Mouse (Mus musculus): ENCODE measurements at regions not wholly inside any gene's neighbourhood (a gene's known extent, or its start where the extent isn't known, plus 50 kb on each side); places are given as distances from the start of the nearest gene placed in this dataset.

DNA sequence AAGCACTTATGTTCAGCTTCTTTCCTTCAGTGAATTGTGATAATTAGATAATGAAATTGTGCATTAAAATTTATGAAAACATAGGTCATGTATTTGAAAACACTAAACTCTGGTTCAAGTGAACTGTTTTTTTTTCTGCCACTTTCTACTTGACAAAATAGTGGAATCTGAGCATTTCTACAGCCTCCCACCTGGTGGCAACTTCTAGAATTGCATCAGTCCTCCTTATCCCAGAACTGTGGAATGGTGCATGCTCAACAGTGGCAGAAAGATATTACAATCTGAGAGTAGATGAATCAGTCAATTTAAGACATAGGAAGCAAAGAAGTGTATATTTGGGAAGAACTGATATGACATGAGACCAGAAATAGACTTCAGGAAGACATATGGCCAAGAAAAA is 84.1 kb upstream of the Gm28269 start:
- no peak for DNase-seq (ENCODE audit: low spot score)
- Histone ChIP-seq H3K4me3 (ENCODE audit: low read depth, low read length) (no peak overlapping the region), H3K9ac (replicated peaks; ENCODE audit: low read depth, low read length) (no peak overlapping the region), H3K4me1 (ENCODE audit: control insufficient read depth, insufficient read depth) (no peaks in the 10 kb centered on the region), H3K27me3 (ENCODE audit: control insufficient read depth, insufficient read depth, low read length) (no peaks in the 10 kb centered on the region), H3K9me3 (replicated peaks; ENCODE audit: control insufficient read depth, low read length) (no peaks in the 10 kb centered on the region), H3K36me3 (replicated peaks; ENCODE audit: control insufficient read depth, insufficient read depth, low read length) (no peaks in the 10 kb centered on the region), H3K27ac (ENCODE audit: low read depth) (no peak overlapping the region), H3K4me2 (ENCODE audit: low read depth, low read length) (no peak overlapping the region)
- TF ChIP-seq CTCF (IDR thresholded peaks at IDR 0.05; ENCODE audit: low read depth) = peak; percentile 34
- no peak for TF ChIP-seq EP300 (IDR thresholded peaks at IDR 0.05; ENCODE audit: low read depth)
- no peak for ATAC-seq (ENCODE audit: insufficient read depth, low read depth)

GRCm38 (mm10) chrX:21809212-21809611 is 64.3 kb upstream of the Gm28269 start:
- DNase-seq (ENCODE audit: low spot score) (no peak), ATAC-seq (ENCODE audit: insufficient read depth, low read depth) (no peak)
- no peak overlapping the region for H3K9ac ChIP-seq (replicated peaks; ENCODE audit: low read depth, low read length)
- H3K4me2 ChIP-seq (ENCODE audit: low read depth, low read length) = no peak overlapping the region
- H3K9me3 ChIP-seq (replicated peaks; ENCODE audit: control insufficient read depth, low read length) = no peaks in the 10 kb centered on the region
- no peaks in the 10 kb centered on the region for H3K4me1 ChIP-seq (ENCODE audit: control insufficient read depth, insufficient read depth)
- no peaks in the 10 kb centered on the region for H3K36me3 ChIP-seq (replicated peaks; ENCODE audit: control insufficient read depth, insufficient read depth, low read length)
- TF ChIP-seq CTCF (IDR thresholded peaks at IDR 0.05; ENCODE audit: low read depth) = no peak
- TF ChIP-seq EP300 (IDR thresholded peaks at IDR 0.05; ENCODE audit: low read depth) = no peak
- H3K27ac ChIP-seq (ENCODE audit: low read depth) = no peak overlapping the region
- no peaks in the 10 kb centered on the region for H3K27me3 ChIP-seq (ENCODE audit: control insufficient read depth, insufficient read depth, low read length)
- no peak overlapping the region for H3K4me3 ChIP-seq (ENCODE audit: low read depth, low read length)

DNA sequence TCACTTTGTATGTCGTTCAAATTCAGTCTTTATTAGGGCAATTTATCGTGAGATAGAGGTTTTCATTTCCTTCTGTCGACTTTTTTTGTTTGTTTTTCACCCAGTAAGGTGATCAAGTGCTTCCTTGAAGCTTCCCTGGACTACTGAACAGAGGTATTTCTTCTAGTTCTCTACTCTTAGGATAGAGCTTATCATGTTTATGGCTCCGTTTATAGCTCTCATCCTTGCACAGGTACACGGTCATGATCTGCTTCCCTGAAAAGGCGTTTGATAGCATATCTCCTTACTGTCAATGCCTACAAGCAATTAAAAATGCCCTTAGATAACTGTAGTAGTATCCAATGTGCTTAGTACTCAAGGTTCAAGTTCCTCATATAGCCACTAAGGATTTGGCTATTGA is 56.9 kb upstream of the Gm28269 start:
- Histone ChIP-seq H3K4me1 (ENCODE audit: control insufficient read depth, insufficient read depth) (no peaks in the 10 kb centered on the region), H3K36me3 (replicated peaks; ENCODE audit: control insufficient read depth, insufficient read depth, low read length) (no peaks in the 10 kb centered on the region), H3K27ac (ENCODE audit: low read depth) (no peak overlapping the region), H3K9me3 (replicated peaks; ENCODE audit: control insufficient read depth, low read length) (no peaks in the 10 kb centered on the region), H3K4me3 (ENCODE audit: low read depth, low read length) (no peak overlapping the region), H3K27me3 (ENCODE audit: control insufficient read depth, insufficient read depth, low read length) (no peaks in the 10 kb centered on the region), H3K4me2 (ENCODE audit: low read depth, low read length) (no peak overlapping the region), H3K9ac (replicated peaks; ENCODE audit: low read depth, low read length) (no peak overlapping the region)
- ATAC-seq (ENCODE audit: insufficient read depth, low read depth) (no peak), DNase-seq (ENCODE audit: low spot score) (no peak)
- 59% methylated on average over 6 of the region's 6 CpGs for WGBS
- TF ChIP-seq EP300 (IDR thresholded peaks at IDR 0.05; ENCODE audit: low read depth) = no peak
